Mouse (Mus musculus) limb, embryonic 15.5 days (tissue): ENCODE data around the gene Rcsd1. TPM values are rescaled to one million over a fixed set of nuclear protein-coding genes. Genes with fewer than 3 reads are reported as not detected.

ENCODE experiments used
- ATAC-seq: fragments of 200-750 bp; cut with Nextera tagmentation; 2 replicates; pipeline ENCODE4 v1.8.0; 2017; ENCODE audit warnings: low read depth, moderate TSS enrichment; ENCODE audit not compliant: insufficient number of reproducible peaks, low FRiP score, low TSS enrichment
- H3K27ac ChIP-seq: fragments of 300-500 bp; sonication (generic); 2 replicates; pipeline ENCODE4 v1.5.1; 2015; ENCODE audit warnings: moderate library complexity, mild to moderate bottlenecking, inconsistent platforms
- H3K27me3 ChIP-seq: fragments of 300-500 bp; sonication (generic); 2 replicates; pipeline ENCODE4 v1.6.1; 2015; ENCODE audit warnings: inconsistent platforms
- H3K36me3 ChIP-seq: fragments of 300-500 bp; sonication (generic); 2 replicates; pipeline ENCODE4 v1.6.1; 2015; ENCODE audit warnings: inconsistent platforms
- H3K4me1 ChIP-seq: fragments of 300-500 bp; sonication (generic); 2 replicates; pipeline ENCODE4 v1.6.1; 2015; ENCODE audit warnings: inconsistent platforms
- H3K4me2 ChIP-seq: fragments of 300-500 bp; sonication (generic); 2 replicates; pipeline ENCODE4 v1.6.1; 2015; ENCODE audit warnings: mild to moderate bottlenecking, inconsistent platforms
- H3K4me3 ChIP-seq: fragments of 300-500 bp; sonication (generic); 2 replicates; pipeline ENCODE4 v1.5.1; 2015; ENCODE audit warnings: mild to moderate bottlenecking, inconsistent platforms
- H3K9ac ChIP-seq: fragments of 300-500 bp; sonication (generic); 2 replicates; pipeline ENCODE4 v1.6.1; 2015; ENCODE audit warnings: inconsistent platforms
- H3K9me3 ChIP-seq: fragments of 300-500 bp; sonication (generic); 2 replicates; pipeline ENCODE4 v1.6.1; 2016; ENCODE audit warnings: inconsistent platforms
- WGBS: fragments of 180-500 bp; shearing (Covaris S2); methylation state at CpG from one replicate; pipeline ENCODE4 v1.1.7; 2015; 5-methylcytosine and 5-hydroxymethylcytosine counted together
- polyA plus RNA-seq: library from polyadenylated mRNA; unstranded; fragments of >200 nt; fragmentation: Nextera tagmentation; extraction: Ambion mirVana; gene quantifications from 2 replicates; pipeline ENCODE4 v1.2.1, GENCODE M21; 2015

Rcsd1 gene
- polyA plus RNA-seq, 1 experiment from 2014 or later, result 17.5 TPM

DNA sequence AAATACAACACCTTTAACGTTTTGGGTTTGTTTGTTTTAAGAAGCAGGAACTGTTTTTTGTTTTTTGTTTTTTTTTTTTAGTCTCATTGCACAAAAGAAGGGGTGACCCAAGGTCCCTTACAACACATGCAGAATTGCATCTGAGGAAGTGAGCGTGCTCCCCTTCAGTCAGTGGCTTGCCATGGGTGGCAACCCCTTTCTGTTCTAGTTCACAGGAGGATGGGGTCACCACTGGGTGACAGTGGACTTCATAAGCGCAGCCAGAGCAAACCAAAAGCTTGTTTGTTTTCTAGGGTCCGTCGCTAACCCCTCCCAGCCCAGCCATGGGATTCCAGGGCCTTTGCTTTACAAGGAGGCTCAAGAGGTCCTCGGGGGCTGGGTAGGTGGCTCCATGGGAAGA lies 22.0 kb upstream of the Rcsd1 start:
- no peaks in the 10 kb centered on the region for H3K27me3 ChIP-seq
- no peaks in the 10 kb centered on the region for H3K9me3 ChIP-seq
- no peak overlapping the region for H3K9ac ChIP-seq
- H3K27ac ChIP-seq, result no peak overlapping the region
- no peaks in the 10 kb centered on the region for H3K36me3 ChIP-seq
- no peak overlapping the region for H3K4me3 ChIP-seq
- H3K4me2 ChIP-seq, result no peak overlapping the region
- 70% methylated on average over 6 of the region's 6 CpGs for WGBS
- ATAC-seq, result no peak
- no peaks in the 10 kb centered on the region; the same call in 1 of the 2 replicates for H3K4me1 ChIP-seq

DNA sequence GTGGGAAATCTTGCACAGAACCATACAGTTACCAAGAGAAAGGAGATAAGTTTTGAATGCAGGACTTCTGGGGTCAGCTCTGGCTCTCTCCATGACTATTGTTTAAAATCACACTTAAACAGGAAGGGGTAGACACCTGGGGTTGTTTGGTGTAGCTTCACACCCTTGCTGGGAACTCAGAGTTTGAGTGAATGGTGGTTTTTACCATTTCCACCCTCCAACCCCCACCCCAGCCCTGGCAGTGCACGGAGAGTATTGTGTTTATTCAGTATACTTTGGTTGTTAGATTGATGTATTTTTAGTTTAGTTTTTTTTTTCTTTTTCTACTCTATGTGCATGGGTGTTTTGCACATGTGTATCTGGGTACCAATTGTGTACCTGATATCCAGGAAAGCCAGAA lies 20.6 kb upstream of the Rcsd1 start:
- Histone ChIP-seq H3K9me3 (no peaks in the 10 kb centered on the region), H3K4me1 (no peaks in the 10 kb centered on the region), H3K4me3 (no peak overlapping the region), H3K9ac (no peak overlapping the region), H3K27ac (no peak overlapping the region), H3K4me2 (no peak overlapping the region), H3K27me3 (no peaks in the 10 kb centered on the region), H3K36me3 (no peaks in the 10 kb centered on the region)
- 57% methylated on average over 1 of the region's 1 CpGs for WGBS
- no peak for ATAC-seq

DNA sequence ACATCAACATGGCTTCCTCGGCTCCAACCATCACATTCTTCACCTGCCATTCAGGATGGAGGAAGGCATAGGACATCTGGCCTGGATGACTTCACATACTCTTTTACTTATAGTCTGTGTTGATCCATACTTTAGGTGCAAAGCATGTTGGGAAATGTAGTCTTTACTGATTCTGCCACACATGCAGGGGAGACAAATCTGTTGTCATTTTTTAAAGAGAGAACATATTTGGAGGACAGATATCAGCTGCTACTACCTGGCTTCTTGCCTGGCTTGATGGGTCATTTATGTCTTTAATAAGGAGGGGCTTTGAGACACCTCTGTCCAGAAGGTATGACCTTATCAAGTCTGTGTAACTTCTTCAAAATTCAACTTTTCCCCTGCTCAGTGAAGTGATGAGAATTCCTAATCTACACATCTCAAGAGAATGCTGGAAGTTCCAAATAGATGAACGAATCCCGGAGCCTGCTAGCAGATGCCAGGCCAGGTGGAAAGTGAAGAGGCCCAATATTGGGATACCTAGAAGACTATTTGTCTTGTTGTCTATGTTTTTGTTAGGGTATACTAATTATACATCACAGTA lies 18.6 kb upstream of the Rcsd1 start:
- no peaks in the 10 kb centered on the region for H3K4me1 ChIP-seq
- no peak overlapping the region for H3K4me2 ChIP-seq
- H3K27ac ChIP-seq, result no peak overlapping the region
- H3K27me3 ChIP-seq, result no peaks in the 10 kb centered on the region
- no peak overlapping the region for H3K4me3 ChIP-seq
- ATAC-seq, result no peak
- no peak overlapping the region for H3K9ac ChIP-seq
- WGBS, result 80% methylated on average over 3 of the region's 3 CpGs
- no peaks in the 10 kb centered on the region for H3K9me3 ChIP-seq
- no peaks in the 10 kb centered on the region for H3K36me3 ChIP-seq

DNA sequence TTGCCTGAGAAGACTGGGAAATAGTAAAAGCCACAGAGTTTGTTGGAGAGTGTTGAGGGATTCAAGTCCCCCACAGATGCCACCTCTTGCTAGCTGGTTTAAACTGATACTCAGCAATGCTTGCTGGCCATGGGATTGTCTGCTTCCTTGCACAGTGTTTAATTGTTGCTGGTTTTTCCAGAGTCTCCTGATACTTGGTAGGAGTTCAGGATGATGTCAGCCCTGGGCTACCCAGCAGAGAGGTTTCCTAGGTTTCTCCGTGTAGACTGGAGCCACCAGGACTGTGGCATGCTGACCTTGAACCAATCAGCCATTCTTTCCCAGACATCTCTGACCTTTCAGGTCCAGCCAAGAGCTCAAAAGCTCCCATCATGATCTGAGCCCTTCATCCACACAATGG lies 17.4 kb upstream of the Rcsd1 start:
- WGBS, result 34% methylated on average over 1 of the region's 1 CpGs
- Histone ChIP-seq H3K9ac (no peak overlapping the region), H3K36me3 (no peaks in the 10 kb centered on the region), H3K4me3 (no peak overlapping the region), H3K4me1 (no peaks in the 10 kb centered on the region), H3K27ac (no peak overlapping the region), H3K9me3 (no peaks in the 10 kb centered on the region), H3K4me2 (no peak overlapping the region), H3K27me3 (no peaks in the 10 kb centered on the region)
- no peak for ATAC-seq

DNA sequence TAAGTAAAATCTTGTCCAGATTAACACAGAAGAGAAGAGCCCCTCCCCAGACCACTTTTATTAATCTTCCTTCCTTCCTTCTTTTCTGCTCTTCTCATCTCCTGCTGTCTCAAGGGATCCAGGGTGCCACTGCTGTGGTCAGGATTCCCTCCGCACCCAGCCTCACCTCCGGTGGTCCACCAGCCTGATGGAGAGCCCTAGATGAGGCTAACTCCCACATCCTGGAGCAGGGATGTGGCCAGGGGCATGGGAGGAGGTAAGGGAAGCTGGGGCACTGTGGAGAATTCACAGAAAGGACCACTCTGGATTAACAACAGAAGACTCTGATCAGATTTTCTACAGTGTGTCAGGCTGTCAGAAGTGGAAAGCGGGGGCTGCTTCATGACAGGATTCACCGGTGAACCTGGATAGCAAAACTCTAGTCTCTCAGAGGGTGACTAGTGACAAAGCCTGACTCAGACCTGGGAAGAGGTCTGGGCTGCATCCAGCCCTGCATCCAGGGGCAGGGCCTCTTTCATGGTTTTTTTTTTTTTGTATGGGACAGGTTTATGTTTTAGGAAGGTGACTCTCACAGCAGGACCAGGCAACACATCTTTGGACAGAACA lies 15.6 kb upstream of the Rcsd1 start:
- 80% methylated on average over 4 of the region's 4 CpGs for WGBS
- Histone ChIP-seq H3K27me3 (no peaks in the 10 kb centered on the region), H3K4me1 (no peaks in the 10 kb centered on the region), H3K9me3 (no peaks in the 10 kb centered on the region), H3K36me3 (no peaks in the 10 kb centered on the region), H3K9ac (no peak overlapping the region), H3K4me2 (no peak overlapping the region), H3K4me3 (no peak overlapping the region), H3K27ac (no peak overlapping the region)
- ATAC-seq, result no peak

DNA sequence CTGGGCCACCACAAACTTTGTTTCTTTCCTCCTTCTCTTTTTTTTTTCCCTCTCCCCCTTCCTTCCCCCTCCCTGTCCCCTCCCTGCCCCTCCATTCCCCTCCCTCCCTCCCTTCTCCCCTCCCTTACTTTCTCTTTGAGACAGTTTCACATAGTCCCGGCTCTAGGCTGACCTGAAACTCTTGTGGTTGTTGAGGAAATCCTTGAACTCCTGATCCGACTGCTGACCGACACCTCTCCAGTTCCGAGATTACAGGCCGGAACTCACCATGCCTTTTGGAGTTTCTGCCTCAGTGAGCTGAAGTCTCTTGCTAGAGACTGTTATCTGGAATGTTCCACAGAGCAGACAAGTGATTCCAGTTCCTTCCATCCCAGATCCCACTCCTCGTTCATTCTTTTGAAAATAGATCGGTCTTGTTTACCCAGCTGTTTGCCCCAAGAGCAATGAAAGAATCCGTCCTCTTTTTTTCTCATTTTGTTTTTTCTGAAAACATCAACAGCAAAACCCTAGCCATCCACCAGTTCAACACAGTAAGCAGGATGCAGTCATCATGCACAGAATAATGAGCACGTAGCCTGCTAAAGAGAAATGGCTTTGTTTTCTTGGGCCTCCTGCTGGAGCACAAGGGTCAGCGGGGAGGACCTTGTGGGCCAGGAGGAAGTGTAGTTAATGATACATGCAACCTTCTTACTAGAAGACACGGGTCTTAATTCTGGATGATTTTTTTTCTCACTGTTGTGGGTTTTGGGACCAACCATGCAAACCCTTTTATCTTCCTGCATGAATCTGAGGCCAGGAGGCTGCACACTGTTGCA lies 14.9 kb upstream of the Rcsd1 start:
- 66% methylated on average over 11 of the region's 11 CpGs for WGBS
- no peaks in the 10 kb centered on the region for H3K9me3 ChIP-seq
- H3K9ac ChIP-seq, result no peak overlapping the region
- H3K4me2 ChIP-seq, result no peak overlapping the region
- ATAC-seq, result no peak
- H3K27me3 ChIP-seq, result no peaks in the 10 kb centered on the region
- H3K4me3 ChIP-seq, result no peak overlapping the region
- no peaks in the 10 kb centered on the region for H3K36me3 ChIP-seq
- no peak overlapping the region for H3K27ac ChIP-seq
- H3K4me1 ChIP-seq, result no peaks in the 10 kb centered on the region

DNA sequence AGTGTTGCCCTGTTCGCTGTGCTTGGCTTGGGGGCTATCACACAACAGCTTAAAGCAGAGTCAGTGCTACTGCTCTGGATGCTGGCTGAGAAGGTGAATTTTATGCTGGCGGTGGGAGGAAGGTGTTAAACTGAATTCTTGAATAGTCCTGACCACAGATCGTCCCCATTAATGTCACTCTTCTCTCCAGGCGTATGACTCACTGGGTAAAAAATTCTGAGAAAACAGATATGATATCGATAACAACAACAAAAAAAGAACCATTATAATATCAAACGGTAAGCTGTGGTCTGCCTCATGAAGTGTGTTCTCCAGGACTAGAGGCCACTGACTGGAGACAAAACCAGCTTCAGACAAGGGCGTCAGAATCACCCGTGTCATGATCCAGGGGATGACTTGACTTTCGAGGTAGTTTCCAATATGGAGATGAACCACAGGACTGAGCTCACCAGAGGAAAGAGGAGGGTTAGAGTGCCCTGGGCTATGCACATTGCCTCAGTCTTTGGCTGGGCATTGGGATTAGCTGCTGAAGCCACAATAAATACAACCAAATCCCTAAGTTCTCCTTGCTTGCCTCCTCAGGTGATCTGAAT lies 13.1 kb upstream of the Rcsd1 start:
- WGBS, result 82% methylated on average over 9 of the region's 9 CpGs
- H3K4me1 ChIP-seq, result peaks cover 11% of the 10 kb centered on the region
- H3K4me3 ChIP-seq, result no peak overlapping the region
- no peaks in the 10 kb centered on the region for H3K27me3 ChIP-seq
- H3K4me2 ChIP-seq, result no peak overlapping the region
- no peak overlapping the region for H3K9ac ChIP-seq
- no peaks in the 10 kb centered on the region for H3K36me3 ChIP-seq
- H3K27ac ChIP-seq, result no peak overlapping the region
- ATAC-seq, result no peak
- H3K9me3 ChIP-seq, result no peaks in the 10 kb centered on the region

DNA sequence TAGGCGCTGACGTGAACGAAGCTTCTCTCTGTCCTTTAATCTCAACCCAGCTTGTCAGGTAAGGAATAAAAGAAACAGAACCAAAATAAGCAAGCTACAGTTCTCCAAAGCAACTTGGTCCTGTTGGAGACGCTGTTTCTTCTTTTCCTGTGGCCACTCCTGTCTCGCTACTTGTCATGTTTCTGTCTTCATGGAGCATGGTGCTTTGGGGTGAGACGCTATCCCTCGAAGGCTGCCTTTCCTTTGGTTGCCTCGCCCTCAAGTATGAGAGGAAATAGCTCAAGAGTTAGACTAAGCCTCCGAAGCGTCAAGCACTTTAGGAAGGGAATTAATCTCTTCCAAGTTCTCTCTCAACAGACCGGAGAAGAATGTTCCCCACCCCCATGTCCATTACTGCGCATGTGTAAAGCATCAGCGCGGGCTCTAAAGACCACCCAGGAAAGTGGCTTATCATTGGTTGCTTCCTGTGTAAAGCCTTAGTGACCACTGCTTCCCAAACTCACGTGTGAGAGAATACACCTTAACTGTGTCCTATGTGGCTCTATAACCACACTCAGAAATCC lies 9.1 kb upstream of the Rcsd1 start:
- no peak overlapping the region for H3K4me3 ChIP-seq
- no peaks in the 10 kb centered on the region for H3K36me3 ChIP-seq
- H3K9me3 ChIP-seq, result no peaks in the 10 kb centered on the region
- 0 out of 2 replicates have a peak overlapping the region, but pooled peaks have one; percentile 3 for H3K4me2 ChIP-seq
- no peak overlapping the region for H3K9ac ChIP-seq
- H3K4me1 ChIP-seq, result peaks cover 12% of the 10 kb centered on the region
- peak overlapping the region; percentile 54; the same call in 1 of the 2 replicates for H3K27ac ChIP-seq
- ATAC-seq, result no peak
- 57% methylated on average over 15 of the region's 15 CpGs for WGBS
- H3K27me3 ChIP-seq, result no peaks in the 10 kb centered on the region

DNA sequence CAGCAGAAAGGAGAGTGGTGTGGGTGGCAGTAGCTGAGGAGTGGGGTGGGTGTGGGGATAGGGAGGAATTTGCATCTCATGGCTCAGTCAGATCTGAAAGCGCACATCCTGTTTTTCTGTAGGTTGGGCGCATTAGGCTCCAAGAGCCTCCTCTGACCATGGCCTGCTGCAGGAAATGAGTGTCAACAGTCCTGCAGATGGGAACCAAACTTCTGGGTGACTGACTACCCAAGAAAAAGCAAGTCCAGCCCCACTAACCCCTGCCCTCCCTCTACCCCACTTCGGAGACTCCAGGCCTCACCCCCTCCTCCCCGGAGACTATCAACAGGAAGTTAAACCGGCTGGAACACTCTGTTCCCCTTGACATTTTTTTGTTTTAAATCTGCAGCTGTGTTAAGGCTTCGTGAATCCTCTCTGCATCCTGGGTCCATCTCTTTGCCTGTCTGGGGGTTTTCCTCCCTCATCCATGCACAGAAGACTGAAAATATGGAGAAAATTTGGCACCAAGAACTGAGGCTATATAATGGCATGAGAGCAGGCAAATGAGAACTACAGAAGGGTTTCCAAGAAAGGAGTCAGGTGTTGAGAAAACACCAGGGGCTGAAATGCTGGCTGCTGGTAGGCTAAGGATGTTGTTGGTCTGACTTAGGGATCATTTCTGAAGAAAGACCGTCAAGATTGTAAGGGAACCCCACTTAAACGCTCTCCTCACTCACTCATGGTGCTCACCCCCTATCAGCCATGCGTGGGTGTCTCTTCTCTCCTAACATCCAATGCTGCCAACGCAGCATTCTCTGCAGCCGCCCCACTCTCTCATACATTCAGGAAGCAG lies 8.4 kb upstream of the Rcsd1 start:
- no peak overlapping the region for H3K4me3 ChIP-seq
- ATAC-seq, result no peak

DNA sequence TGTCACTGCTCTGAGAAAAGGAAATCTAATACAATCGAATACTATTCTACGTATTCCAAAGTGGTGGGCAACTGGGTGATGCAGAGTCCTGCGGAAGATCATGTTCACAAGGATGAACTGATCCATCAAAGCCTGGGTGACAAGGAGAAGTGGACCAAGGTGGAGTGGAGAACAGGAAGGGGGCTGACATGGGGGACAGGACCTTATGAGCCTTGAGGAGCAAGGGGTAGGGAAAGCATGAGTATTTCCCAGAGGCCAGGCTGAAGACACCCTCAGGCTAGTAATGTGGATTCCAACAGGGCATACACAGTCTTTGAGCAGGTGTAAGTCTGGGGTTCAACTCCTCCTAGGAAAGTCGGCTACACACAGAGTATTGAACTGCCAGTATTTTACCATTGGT lies 6.9 kb upstream of the Rcsd1 start:
- Histone ChIP-seq H3K27me3 (no peaks in the 10 kb centered on the region), H3K9ac (no peak overlapping the region), H3K9me3 (no peaks in the 10 kb centered on the region), H3K4me2 (no peak overlapping the region), H3K4me3 (no peak overlapping the region), H3K36me3 (no peaks in the 10 kb centered on the region), H3K27ac (no peak overlapping the region), H3K4me1 (peaks cover 12% of the 10 kb centered on the region)
- 82% methylated on average over 4 of the region's 4 CpGs for WGBS
- 0 out of 2 replicates have a peak, but pooled peaks have one; percentile 30 for ATAC-seq

More for the DNA sequence above, 8.4 kb upstream of the Rcsd1 start:
- H3K36me3 ChIP-seq, result no peaks in the 10 kb centered on the region
- H3K4me2 ChIP-seq, result 0 out of 2 replicates have a peak overlapping the region, but pooled peaks have one; percentile 3
- H3K9ac ChIP-seq, result no peak overlapping the region
- peak overlapping the region; percentile 54; the same call in 1 of the 2 replicates for H3K27ac ChIP-seq
- H3K27me3 ChIP-seq, result no peaks in the 10 kb centered on the region
- H3K9me3 ChIP-seq, result no peaks in the 10 kb centered on the region
- H3K4me1 ChIP-seq, result peaks cover 12% of the 10 kb centered on the region
- 50% methylated on average over 11 of the region's 11 CpGs for WGBS

DNA sequence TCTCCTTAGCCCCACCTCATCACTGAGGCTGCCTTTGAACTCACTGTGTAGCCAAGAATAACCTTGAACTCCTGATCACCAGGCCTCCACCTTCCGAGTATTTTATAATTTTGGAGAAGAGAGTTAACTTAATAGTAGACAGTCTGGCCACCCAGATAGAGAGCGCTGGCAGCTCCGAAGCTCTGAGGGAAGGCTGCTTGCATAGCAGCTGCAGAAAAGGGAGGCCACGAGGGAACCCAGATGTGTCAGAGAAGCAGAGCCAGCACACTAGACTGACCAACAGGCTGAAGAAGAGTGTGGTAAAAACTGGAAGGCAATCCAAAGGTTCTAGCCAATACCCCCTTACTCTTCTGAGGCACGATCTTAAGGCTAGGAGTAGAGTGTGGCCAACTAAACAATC lies 4.2 kb upstream of the Rcsd1 start:
- H3K4me2 ChIP-seq, result no peak overlapping the region
- no peak for ATAC-seq

More for the DNA sequence above, 4.2 kb upstream of the Rcsd1 start:
- H3K27ac ChIP-seq, result no peak overlapping the region
- no peaks in the 10 kb centered on the region for H3K36me3 ChIP-seq
- H3K9ac ChIP-seq, result no peak overlapping the region
- peaks cover 12% of the 10 kb centered on the region for H3K4me1 ChIP-seq
- no peaks in the 10 kb centered on the region for H3K27me3 ChIP-seq
- no peaks in the 10 kb centered on the region for H3K9me3 ChIP-seq
- WGBS, result 72% methylated on average over 5 of the region's 5 CpGs
- H3K4me3 ChIP-seq, result no peak overlapping the region
